Mouse (Mus musculus) cerebellum, adult 2 months (tissue): ENCODE results near the gene Ddr2.

Source experiments
- CTCF ChIP-seq: fragments of 200-500 bp; IDR thresholded peaks from 2 replicates; pipeline ENCODE4 v1.5.1; 2011; ENCODE audit warnings: low read depth, mild to moderate bottlenecking, control low read depth, low read length, moderate library complexity, borderline replicate concordance; ENCODE audit not compliant: insufficient read depth
- POLR2A ChIP-seq: fragments of 200-500 bp; IDR thresholded peaks from 2 replicates; pipeline ENCODE4 v1.6.1; 2011; ENCODE audit warnings: low read length, control low read depth, borderline replicate concordance; ENCODE audit not compliant: insufficient read depth

- TF ChIP-seq CTCF, result no peak
- no peak for TF ChIP-seq POLR2A
These were observed 159.0 kb downstream of the Ddr2 start for GRCm38 (mm10) chr1:169951561-169951960.
